Mouse (Mus musculus): ENCODE measurements around the gene Gabarap.
"Not testable (repeated sequence)": the region's sequence is repeated elsewhere in the genome, so short reads cannot be mapped to it uniquely, and the experiment has no call there.

Gene Gabarap

GRCm38 (mm10) chr11:69990850-69991691 is at the start of gene Gabarap:
Gabarap (plus strand) TSS chr11:69991143.
- DNase-seq (ENCODE audit: extremely low read depth, insufficient read length, low spot score): peak; percentile 94

- DNase-seq (ENCODE audit: extremely low read depth, insufficient read length, low spot score): no peak
These were observed 45.7 kb upstream of the Gabarap start for GRCm38 (mm10) chr11:69945216-69945615.

- DNase-seq (ENCODE audit: extremely low read depth, insufficient read length, low spot score): no peak
These were observed 44.7 kb upstream of the Gabarap start for GRCm38 (mm10) chr11:69945997-69946891.

GRCm38 (mm10) chr11:69947337-69948065 is 43.4 kb upstream of the Gabarap start:
- no peak for DNase-seq (ENCODE audit: extremely low read depth, insufficient read length, low spot score)

GRCm38 (mm10) chr11:69948066-69948762 is 42.7 kb upstream of the Gabarap start, which contains the start of gene Slc2a4:
Slc2a4 (minus strand) TSS chr11:69948188.
- DNase-seq (ENCODE audit: extremely low read depth, insufficient read length, low spot score): peak; percentile 58

- peak; percentile 67 for DNase-seq (ENCODE audit: extremely low read depth, insufficient read length, low spot score)
These were observed 42.2 kb upstream of the Gabarap start for GRCm38 (mm10) chr11:69948763-69949150.

GRCm38 (mm10) chr11:69950807-69951459 is 40.0 kb upstream of the Gabarap start:
- no peak for DNase-seq (ENCODE audit: extremely low read depth, insufficient read length, low spot score)

GRCm38 (mm10) chr11:69952274-69952673 is 38.7 kb upstream of the Gabarap start:
- no peak for DNase-seq (ENCODE audit: extremely low read depth, insufficient read length, low spot score)

GRCm38 (mm10) chr11:69953267-69953915 is 37.6 kb upstream of the Gabarap start:
- no peak for DNase-seq (ENCODE audit: extremely low read depth, insufficient read length, low spot score)

GRCm38 (mm10) chr11:69955618-69956017 is 35.3 kb upstream of the Gabarap start:
- DNase-seq (ENCODE audit: extremely low read depth, insufficient read length, low spot score): not testable (repeated sequence)

GRCm38 (mm10) chr11:69956218-69956617 is 34.7 kb upstream of the Gabarap start:
- DNase-seq (ENCODE audit: extremely low read depth, insufficient read length, low spot score): no peak

GRCm38 (mm10) chr11:69960616-69961015 is 30.3 kb upstream of the Gabarap start:
- no peak for DNase-seq (ENCODE audit: extremely low read depth, insufficient read length, low spot score)

GRCm38 (mm10) chr11:69961841-69962240 is 29.1 kb upstream of the Gabarap start:
- DNase-seq (ENCODE audit: extremely low read depth, insufficient read length, low spot score): no peak

- no peak for DNase-seq (ENCODE audit: extremely low read depth, insufficient read length, low spot score)
These were observed 26.2 kb upstream of the Gabarap start, which contains the start of gene Cldn7 for GRCm38 (mm10) chr11:69964650-69965270. Cldn7 (plus strand) TSS chr11:69964779.

- DNase-seq (ENCODE audit: extremely low read depth, insufficient read length, low spot score): no peak
These were observed 25.5 kb upstream of the Gabarap start for GRCm38 (mm10) chr11:69965271-69966005.

- no peak for DNase-seq (ENCODE audit: extremely low read depth, insufficient read length, low spot score)
These were observed 24.7 kb upstream of the Gabarap start for GRCm38 (mm10) chr11:69966006-69966859.
